Mouse (Mus musculus) cerebellum, adult 18-20 months (tissue): Measurements from ENCODE around the gene Cit.
A peak's percentile ranks its signal among the peaks of the same experiment; 100 is the strongest.

Source experiments
- DNase-seq, 2 experiments: peaks; one replicate each; pipeline ENCODE4 v3.0.0; 2021

The Cit gene

GRCm38 (mm10) chr5:115918597-115919351 lies 73.7 kb downstream of the Cit start:
- no peak for DNase-seq

GRCm38 (mm10) chr5:115921990-115922389 lies 76.9 kb downstream of the Cit start:
- DNase-seq = no peak

- no peak for DNase-seq
These were observed 79.9 kb downstream of the Cit start for GRCm38 (mm10) chr5:115924946-115925345.

- DNase-seq = peak in 1 of 2 experiments; percentile 46
These were observed 83.9 kb downstream of the Cit start for GRCm38 (mm10) chr5:115928786-115929507.

GRCm38 (mm10) chr5:115932325-115932724 lies 87.2 kb downstream of the Cit start:
- DNase-seq = no peak

- DNase-seq = no peak
These were observed 91.8 kb downstream of the Cit start for GRCm38 (mm10) chr5:115936851-115937250.

- DNase-seq = no peak
These were observed 92.5 kb downstream of the Cit start for GRCm38 (mm10) chr5:115937566-115937965.

GRCm38 (mm10) chr5:115938999-115939398 lies 93.9 kb downstream of the Cit start:
- no peak for DNase-seq

- no peak for DNase-seq
These were observed 97.3 kb downstream of the Cit start for GRCm38 (mm10) chr5:115942389-115942788.

- no peak for DNase-seq
These were observed 99.9 kb downstream of the Cit start for GRCm38 (mm10) chr5:115944791-115945490.

GRCm38 (mm10) chr5:115947622-115948353 lies 102.7 kb downstream of the Cit start:
- DNase-seq = no peak

- no peak for DNase-seq
These were observed 105.9 kb downstream of the Cit start for GRCm38 (mm10) chr5:115950936-115951335.

- DNase-seq = no peak
These were observed 108.1 kb downstream of the Cit start for GRCm38 (mm10) chr5:115953173-115953572.

GRCm38 (mm10) chr5:115954084-115954483 lies 109.0 kb downstream of the Cit start:
- no peak for DNase-seq

GRCm38 (mm10) chr5:115954549-115954948 lies 109.5 kb downstream of the Cit start:
- no peak for DNase-seq

GRCm38 (mm10) chr5:115955131-115955530 lies 110.1 kb downstream of the Cit start:
- DNase-seq = no peak

- no peak for DNase-seq
These were observed 111.0 kb downstream of the Cit start for GRCm38 (mm10) chr5:115956048-115956447.

- DNase-seq = no peak
These were observed 112.1 kb downstream of the Cit start for GRCm38 (mm10) chr5:115957177-115957576.

GRCm38 (mm10) chr5:115958344-115958743 lies 113.3 kb downstream of the Cit start:
- no peak for DNase-seq

- DNase-seq = no peak
These were observed 113.7 kb downstream of the Cit start for GRCm38 (mm10) chr5:115958814-115959213.

- DNase-seq = no peak
These were observed 116.7 kb downstream of the Cit start for GRCm38 (mm10) chr5:115961809-115962208.

GRCm38 (mm10) chr5:115971236-115971635 lies 126.2 kb downstream of the Cit start:
- no peak for DNase-seq

GRCm38 (mm10) chr5:115975672-115976071 lies 130.6 kb downstream of the Cit start:
- no peak for DNase-seq
